Mouse (Mus musculus) ES-E14 (cell line): ENCODE measurements around the gene Tlk2. TPM values are rescaled to one million over a fixed set of nuclear protein-coding genes. Genes with fewer than 3 reads are reported as not detected.

Experiments
- DNase-seq: peaks from one replicate; pipeline ENCODE4 v3.0.0-alpha.2; 2013; ENCODE audit warnings: low read depth, low spot score
- H3K27ac ChIP-seq: 2 replicates; pipeline ENCODE4 v1.5.1; 2012; ENCODE audit warnings: low read depth, mild to moderate bottlenecking, low read length, moderate library complexity, mixed read lengths; ENCODE audit not compliant: poor library complexity, insufficient read depth, severe bottlenecking
- H3K36me3 ChIP-seq: 2 replicates; pipeline ENCODE4 v1.6.1; 2012; ENCODE audit warnings: mild to moderate bottlenecking, low read length, moderate library complexity, mixed read lengths; ENCODE audit not compliant: control insufficient read depth, poor library complexity, insufficient read depth, severe bottlenecking
- H3K4me1 ChIP-seq, 2 experiments: fragments of 150-350 bp in 1 of 2; sonication (generic) in 1 of 2; 2 replicates each; pipeline ENCODE4 v1.6.1; 2012; ENCODE audit warnings: low read length in 2 of 2, mild to moderate bottlenecking in 1 of 2, mixed read lengths in 1 of 2; ENCODE audit not compliant: control insufficient read depth in 2 of 2, insufficient read depth in 2 of 2, poor library complexity in 1 of 2
- H3K4me3 ChIP-seq, 2 experiments: fragments of 150-350 bp in 1 of 2; sonication (generic) in 1 of 2; 2 replicates each; pipeline ENCODE4 v1.5.1; 2012; ENCODE audit warnings: low read length in 2 of 2, low read depth in 1 of 2, mild to moderate bottlenecking in 1 of 2, mixed read lengths in 1 of 2; ENCODE audit not compliant: insufficient read depth in 1 of 2, poor library complexity in 1 of 2, severe bottlenecking in 1 of 2
- H3K9ac ChIP-seq: 2 replicates; pipeline ENCODE4 v1.6.1; 2012; ENCODE audit warnings: low read depth, mild to moderate bottlenecking, low read length, mixed read lengths; ENCODE audit not compliant: poor library complexity, insufficient read depth, severe bottlenecking
- H3K9me3 ChIP-seq: fragments of 150-350 bp; sonication (generic); 2 replicates; pipeline ENCODE4 v1.6.1; 2012; ENCODE audit warnings: low read depth, mild to moderate bottlenecking, low read length; ENCODE audit not compliant: control insufficient read depth, insufficient read depth
- CHD2 ChIP-seq: IDR thresholded peaks from 2 replicates; pipeline ENCODE4 v1.6.1; 2014; ENCODE audit warnings: mild to moderate bottlenecking, low read depth, low read length, inconsistent platforms
- HCFC1 ChIP-seq: IDR thresholded peaks from 2 replicates; pipeline ENCODE4 v1.6.1; 2012; ENCODE audit warnings: low read length, inconsistent platforms, borderline replicate concordance; ENCODE audit not compliant: insufficient read depth
- MAFK ChIP-seq: IDR thresholded peaks from 2 replicates; pipeline ENCODE4 v1.6.1; 2014; ENCODE audit warnings: mild to moderate bottlenecking, low read depth, low read length, inconsistent platforms; ENCODE audit not compliant: insufficient read depth
- ZC3H11A ChIP-seq: IDR thresholded peaks from 2 replicates; pipeline ENCODE4 v1.6.1; 2012; ENCODE audit warnings: low read depth, mild to moderate bottlenecking, inconsistent platforms, low read length, borderline replicate concordance
- ZNF384 ChIP-seq: IDR thresholded peaks from 2 replicates; pipeline ENCODE4 v1.6.1; 2012; ENCODE audit warnings: low read depth, low read length, inconsistent platforms
- in situ Hi-C, 2 experiments: fragments of 600-800 bp; cut with MboI; formaldehyde crosslinking; loops; one replicate each; pipeline ENCODE4 v1.15.1; 2025; ENCODE audit warnings: low sequenced_read_pairs in 2 of 2, inconsistent platforms in 1 of 2; ENCODE audit not compliant: unreplicated experiment in 2 of 2
- total RNA-seq: library from RNA; depleted of rRNA; stranded (reverse); fragments of 300-350 nt; gene quantifications from 2 replicates; pipeline ENCODE4 v1.2.3, GENCODE M21; 2012

The Tlk2 gene
- total RNA-seq, 1 experiment = 96.2 TPM

- Histone ChIP-seq H3K9me3 (no peaks in the 10 kb centered on the region), H3K4me3 (no peak overlapping the region), H3K4me1 (peaks cover 2 to 14% of the 10 kb centered on the region in 2 experiments; a peak in 2 of 4 replicates), H3K27ac (no peak overlapping the region), H3K36me3 (no peaks in the 10 kb centered on the region), H3K9ac (no peak overlapping the region)
- in situ Hi-C loops = no loop called here
- DNase-seq = no peak
- TF ChIP-seq ZNF384 (no peak), CHD2 (no peak), ZC3H11A (no peak), HCFC1 (no peak), MAFK (no peak)
These were observed 115.4 kb downstream of the Tlk2 start for GRCm38 (mm10) chr11:105293901-105294494.

GRCm38 (mm10) chr11:105296084-105296483 is 117.5 kb downstream of the Tlk2 start:
- in situ Hi-C loops = no loop called here
- H3K4me1 ChIP-seq = peaks cover 2 to 11% of the 10 kb centered on the region in 2 experiments; a peak in 2 of 4 replicates

GRCm38 (mm10) chr11:105310197-105310596 is 131.6 kb downstream of the Tlk2 start:
- no peak for TF ChIP-seq MAFK
- no peak for TF ChIP-seq ZNF384
- TF ChIP-seq HCFC1 = no peak
- no peak for TF ChIP-seq CHD2
- TF ChIP-seq ZC3H11A = no peak
- H3K9ac ChIP-seq = no peak overlapping the region
- H3K36me3 ChIP-seq = no peaks in the 10 kb centered on the region
- H3K4me3 ChIP-seq = no peak overlapping the region
- H3K4me1 ChIP-seq = no peaks in the 10 kb centered on the region
- no peak for DNase-seq
- no peaks in the 10 kb centered on the region for H3K9me3 ChIP-seq
- no peak overlapping the region for H3K27ac ChIP-seq
- in situ Hi-C loops = no loop called here

More at GRCm38 (mm10) chr11:105296084-105296483, 117.5 kb downstream of the Tlk2 start:
- H3K36me3 ChIP-seq = no peaks in the 10 kb centered on the region
- DNase-seq = no peak
- no peak for TF ChIP-seq MAFK
- TF ChIP-seq CHD2 = no peak
- TF ChIP-seq ZNF384 = no peak
- TF ChIP-seq ZC3H11A = no peak
- no peak for TF ChIP-seq HCFC1
- no peaks in the 10 kb centered on the region for H3K9me3 ChIP-seq
- no peak overlapping the region for H3K4me3 ChIP-seq
- no peak overlapping the region for H3K27ac ChIP-seq
- H3K9ac ChIP-seq = no peak overlapping the region

GRCm38 (mm10) chr11:105311291-105311975 is 132.8 kb downstream of the Tlk2 start:
- TF ChIP-seq ZNF384 (no peak), HCFC1 (no peak), ZC3H11A (no peak), CHD2 (no peak), MAFK (no peak)
- H3K27ac ChIP-seq = no peak overlapping the region
- H3K9me3 ChIP-seq = no peaks in the 10 kb centered on the region
- in situ Hi-C loops = no loop called here
- H3K36me3 ChIP-seq = no peaks in the 10 kb centered on the region
- DNase-seq = no peak
- H3K4me1 ChIP-seq = no peaks in the 10 kb centered on the region
- H3K9ac ChIP-seq = no peak overlapping the region
- H3K4me3 ChIP-seq = no peak overlapping the region
